8 mouse cellular contexts compared by ENCODE assay signal in genomic region chr16:16303888-16304287, GRCm38 (mm10). TPM values are rescaled to one million over a fixed set of nuclear protein-coding genes. Genes with fewer than 3 reads are reported as not detected.
DNase-seq lines count a peak whose midpoint lies in the region; ATAC-seq and TF ChIP-seq lines count a peak whose summit lies in the region.

No protein-coding gene starts in this region.

- H3K9me3 ChIP-seq in lung, postnatal 0 days (ENCODE audit: low read length): no peaks in the 10 kb centered on the region
- no peaks in the 10 kb centered on the region for H3K9me3 ChIP-seq in embryonic facial prominence, embryonic 11.5 days (replicated peaks; ENCODE audit: control insufficient read depth, low read length)
- H3K9me3 ChIP-seq in limb, embryonic 14.5 days (ENCODE audit: control insufficient read depth, low read length): no peaks in the 10 kb centered on the region
- H3K9me3 ChIP-seq in stomach, postnatal 0 days (ENCODE audit: control insufficient read depth, low read length): no peaks in the 10 kb centered on the region

- no peak for TF ChIP-seq POLR2A in limb, embryonic 14.5 days (IDR thresholded peaks at IDR 0.05; ENCODE audit: borderline replicate concordance, extremely low read depth, insufficient read depth, insufficient read length)

- no peak for ATAC-seq in lung, postnatal 0 days
- no peak for ATAC-seq in embryonic facial prominence, embryonic 11.5 days (replicated peaks; ENCODE audit: insufficient number of reproducible peaks, low FRiP score, low TSS enrichment, low read depth)
- ATAC-seq in limb, embryonic 14.5 days (ENCODE audit: low FRiP score, low read depth): no peak
- no peak for ATAC-seq in stomach, postnatal 0 days (ENCODE audit: low FRiP score, low TSS enrichment)
- ATAC-seq in monocyte, adult 5-6 weeks (replicated peaks; ENCODE audit: insufficient number of reproducible peaks, low FRiP score, low TSS enrichment, poor library complexity, severe bottlenecking): no peak

- H3K9ac ChIP-seq in lung, postnatal 0 days (replicated peaks; ENCODE audit: low read depth): peak overlapping the region; percentile 70; the same call in 1 of the 2 replicates
- peak overlapping the region; percentile 90; the same call in 1 of the 2 replicates for H3K9ac ChIP-seq in embryonic facial prominence, embryonic 11.5 days (replicated peaks; ENCODE audit: low read length)
- peak overlapping the region; percentile 90 for H3K9ac ChIP-seq in limb, embryonic 14.5 days (ENCODE audit: low read depth, low read length, severe bottlenecking)
- H3K9ac ChIP-seq in stomach, postnatal 0 days (ENCODE audit: low read length): peak overlapping the region; percentile 84

- peak; percentile 40 for DNase-seq in lung, postnatal 0 days (ENCODE audit: low spot score)
- DNase-seq in lung, adult 18-20 months: no peak
- DNase-seq in embryonic facial prominence, embryonic 11.5 days (ENCODE audit: low spot score): peak; percentile 50
- no peak for DNase-seq in limb, embryonic 14.5 days (ENCODE audit: low spot score)
- DNase-seq in stomach, postnatal 0 days (ENCODE audit: low spot score): no peak
- no peak for DNase-seq in kidney, postnatal 10 days
- no peak for DNase-seq in lung, postnatal 14 days

- peak overlapping the region; percentile 96 for H3K27ac ChIP-seq in lung, postnatal 0 days (ENCODE audit: low read length)
- H3K27ac ChIP-seq in embryonic facial prominence, embryonic 11.5 days (replicated peaks; ENCODE audit: low read depth, low read length): no peak overlapping the region
- H3K27ac ChIP-seq in limb, embryonic 14.5 days (replicated peaks; ENCODE audit: low read depth, low read length): no peak overlapping the region
- H3K27ac ChIP-seq in stomach, postnatal 0 days (replicated peaks): 0 out of 2 replicates have a peak overlapping the region, but pooled peaks have one; percentile 93

- no peaks in the 10 kb centered on the region for H3K27me3 ChIP-seq in lung, postnatal 0 days (replicated peaks; ENCODE audit: insufficient read depth, low read length)
- no peaks in the 10 kb centered on the region for H3K27me3 ChIP-seq in embryonic facial prominence, embryonic 11.5 days (ENCODE audit: control insufficient read depth, insufficient read depth, low read length)
- H3K27me3 ChIP-seq in limb, embryonic 14.5 days (ENCODE audit: control insufficient read depth, insufficient read depth, low read length): no peaks in the 10 kb centered on the region
- no peaks in the 10 kb centered on the region for H3K27me3 ChIP-seq in stomach, postnatal 0 days (ENCODE audit: control insufficient read depth, insufficient read depth, low read length)

- peak overlapping the region; percentile 82 for H3K4me3 ChIP-seq in lung, postnatal 0 days (ENCODE audit: low read depth, low read length)
- peak overlapping the region; percentile 96 for H3K4me3 ChIP-seq in embryonic facial prominence, embryonic 11.5 days (ENCODE audit: low read depth, low read length)
- H3K4me3 ChIP-seq in limb, embryonic 14.5 days (replicated peaks; ENCODE audit: low read length): peak overlapping the region; percentile 90
- H3K4me3 ChIP-seq in stomach, postnatal 0 days (ENCODE audit: low read depth, low read length): peak overlapping the region; percentile 91

- H3K36me3 ChIP-seq in lung, postnatal 0 days (ENCODE audit: insufficient read depth, low read length): no peaks in the 10 kb centered on the region; the same call in 1 of the 2 replicates
- peaks cover 3% of the 10 kb centered on the region for H3K36me3 ChIP-seq in embryonic facial prominence, embryonic 11.5 days (replicated peaks; ENCODE audit: control insufficient read depth, insufficient read depth, low read depth, low read length)
- H3K36me3 ChIP-seq in limb, embryonic 14.5 days (ENCODE audit: control insufficient read depth, insufficient read depth, low read length): peaks cover 22% of the 10 kb centered on the region
- H3K36me3 ChIP-seq in stomach, postnatal 0 days (ENCODE audit: control insufficient read depth, insufficient read depth, low read length): peaks cover 4% of the 10 kb centered on the region; the same call in 1 of the 2 replicates

- H3K4me1 ChIP-seq in lung, postnatal 0 days (ENCODE audit: insufficient read depth, low read depth, low read length): peaks cover 3% of the 10 kb centered on the region; the same call in 1 of the 2 replicates
- no peaks in the 10 kb centered on the region for H3K4me1 ChIP-seq in embryonic facial prominence, embryonic 11.5 days (ENCODE audit: control insufficient read depth, insufficient read depth, low read length)
- H3K4me1 ChIP-seq in limb, embryonic 14.5 days (ENCODE audit: control insufficient read depth, insufficient read depth, low read length): peaks cover 11% of the 10 kb centered on the region
- H3K4me1 ChIP-seq in stomach, postnatal 0 days (replicated peaks; ENCODE audit: control insufficient read depth, insufficient read depth): 0 out of 2 replicates have a peak, but pooled peaks cover 3% of the 10 kb centered on the region

- 16% methylated on average over 7 of the region's 7 CpGs for WGBS in lung, postnatal 0 days
- WGBS in embryonic facial prominence, embryonic 11.5 days: 22% methylated on average over 7 of the region's 7 CpGs
- WGBS in limb, embryonic 14.5 days: 22% methylated on average over 7 of the region's 7 CpGs
- 19% methylated on average over 7 of the region's 7 CpGs for WGBS in stomach, postnatal 0 days

- TF ChIP-seq EP300 in lung, postnatal 0 days (IDR thresholded peaks at IDR 0.05): no peak
- no peak for TF ChIP-seq EP300 in stomach, postnatal 0 days (optimal IDR thresholded peaks at IDR 0.05)

- H3K4me2 ChIP-seq in lung, postnatal 0 days (replicated peaks; ENCODE audit: low read depth, low read length): peak overlapping the region; percentile 97
- H3K4me2 ChIP-seq in embryonic facial prominence, embryonic 11.5 days (ENCODE audit: low read depth, low read length): peak overlapping the region; percentile 61
- H3K4me2 ChIP-seq in limb, embryonic 14.5 days (replicated peaks; ENCODE audit: low read depth, low read length, severe bottlenecking): peak overlapping the region; percentile 70
- peak overlapping the region; percentile 90 for H3K4me2 ChIP-seq in stomach, postnatal 0 days (replicated peaks; ENCODE audit: low read depth)

- peak; percentile 31; the same call in 1 of the 2 replicates for TF ChIP-seq CTCF in lung, postnatal 0 days (IDR thresholded peaks at IDR 0.05)
- peak; percentile 60 for TF ChIP-seq CTCF in stomach, postnatal 0 days (IDR thresholded peaks at IDR 0.05; ENCODE audit: low read depth)

RNA-seq across cellular contexts. Expression of gene Yars2, which starts 1.1 kb away (rescaled TPM):
- 14.1 and 15.2 TPM in 2 replicates for polyA plus RNA-seq in lung, postnatal 0 days (2015; fragmentation: Nextera tagmentation; extraction: Ambion mirVana)
- polyA plus RNA-seq in embryonic facial prominence, embryonic 11.5 days (2014; fragmentation: Nextera tagmentation; extraction: Ambion mirVana): 41.6 and 47.8 TPM in 2 replicates
- 31.4 and 35.7 TPM in 2 replicates for polyA plus RNA-seq in limb, embryonic 14.5 days (2012; rRNA removed)
- 35.4 and 37.2 TPM in 2 replicates for polyA plus RNA-seq in limb, embryonic 14.5 days (2014; fragmentation: Nextera tagmentation; extraction: Ambion mirVana)
- polyA plus RNA-seq in stomach, postnatal 0 days (2015; fragmentation: Nextera tagmentation; extraction: Ambion mirVana): 22.6 and 25.0 TPM in 2 replicates
- total RNA-seq in monocyte, adult 5-6 weeks (2017): 4.9 to 16.2 TPM (median 8.0 TPM) in 3 replicates

RNA-seq across cellular contexts. Expression of gene Dnm1l, which starts 54.9 kb away (rescaled TPM):
- polyA plus RNA-seq in lung, postnatal 0 days (2015; fragmentation: Nextera tagmentation; extraction: Ambion mirVana): 28.6 and 29.4 TPM in 2 replicates
- polyA plus RNA-seq in embryonic facial prominence, embryonic 11.5 days (2014; fragmentation: Nextera tagmentation; extraction: Ambion mirVana): 66.2 and 75.4 TPM in 2 replicates
- polyA plus RNA-seq in limb, embryonic 14.5 days (2012; rRNA removed): 41.7 and 51.3 TPM in 2 replicates
- polyA plus RNA-seq in limb, embryonic 14.5 days (2014; fragmentation: Nextera tagmentation; extraction: Ambion mirVana): 54.1 and 54.7 TPM in 2 replicates
- 30.8 and 34.0 TPM in 2 replicates for polyA plus RNA-seq in stomach, postnatal 0 days (2015; fragmentation: Nextera tagmentation; extraction: Ambion mirVana)
- 45.5 to 79.9 TPM (median 51.2 TPM) in 3 replicates for total RNA-seq in monocyte, adult 5-6 weeks (2017)

Comparison
In these comparisons a context has a peak if more than half of its experiments do, and no peak if none do; other contexts are left out.
1. DNase-seq: peak in lung, postnatal 0 days (single experiment) and embryonic facial prominence, embryonic 11.5 days (single experiment); none in lung, adult 18-20 months (0 of 2), limb, embryonic 14.5 days (single experiment), stomach, postnatal 0 days (single experiment), kidney, postnatal 10 days (single experiment) and lung, postnatal 14 days (single experiment).
2. H3K27ac ChIP-seq: peak in lung, postnatal 0 days (single experiment) and stomach, postnatal 0 days (single experiment); none in embryonic facial prominence, embryonic 11.5 days (single experiment) and limb, embryonic 14.5 days (single experiment).
3. Peak in every context shown above with its lines, with median percentiles within 50 percentile points of each other: H3K4me2 ChIP-seq, H3K4me3 ChIP-seq and H3K9ac ChIP-seq.